Mouse (Mus musculus) small intestine, adult 2 months (tissue): ENCODE results near the gene Hspg2. TPM values are rescaled to one million over a fixed set of nuclear protein-coding genes. Genes with fewer than 3 reads are reported as not detected.

Experiments used
- H3K27ac ChIP-seq: fragments of 200-500 bp; 2 replicates; pipeline ENCODE4 v1.5.1; 2012; ENCODE audit warnings: low read depth, low read length, control low read depth, inconsistent platforms; ENCODE audit not compliant: insufficient read depth
- H3K27me3 ChIP-seq: fragments of 200-500 bp; 2 replicates; pipeline ENCODE4 v1.6.1; 2012; ENCODE audit warnings: mild to moderate bottlenecking, moderate library complexity, low read length, inconsistent platforms; ENCODE audit not compliant: control insufficient read depth, insufficient read depth
- H3K36me3 ChIP-seq: fragments of 200-500 bp; 2 replicates; pipeline ENCODE4 v1.6.1; 2012; ENCODE audit warnings: mild to moderate bottlenecking, low read length, control low read depth, inconsistent platforms; ENCODE audit not compliant: control insufficient read depth, insufficient read depth
- H3K4me1 ChIP-seq: fragments of 200-500 bp; 2 replicates; pipeline ENCODE4 v1.6.1; 2012; ENCODE audit warnings: low read length, inconsistent platforms, mixed read lengths; ENCODE audit not compliant: control insufficient read depth, insufficient read depth, insufficient read length
- H3K4me3 ChIP-seq: fragments of 200-500 bp; 2 replicates; pipeline ENCODE4 v1.5.1; 2012; ENCODE audit warnings: low read depth, mild to moderate bottlenecking, control low read depth, inconsistent platforms, low read length, moderate library complexity
- CTCF ChIP-seq: fragments of 200-500 bp; IDR thresholded peaks from 2 replicates; pipeline ENCODE4 v1.5.1; 2012; ENCODE audit warnings: low read depth, mild to moderate bottlenecking, control low read depth, inconsistent platforms, low read length, moderate library complexity, mixed read lengths; ENCODE audit not compliant: insufficient replicate concordance, insufficient read length; ENCODE audit errors: extremely low read depth
- POLR2A ChIP-seq: fragments of 200-500 bp; IDR thresholded peaks from 2 replicates; pipeline ENCODE4 v1.6.1; 2012; ENCODE audit warnings: low read depth, mild to moderate bottlenecking, control low read depth, inconsistent platforms, low read length, moderate library complexity
- WGBS: fragments of 180-500 bp; shearing (Covaris S2); methylation state at CpG from one replicate; pipeline ENCODE4 v1.1.7; 2018; 5-methylcytosine and 5-hydroxymethylcytosine counted together
- polyA plus RNA-seq: library from polyadenylated mRNA; depleted of rRNA; stranded (reverse); fragments of >200 nt; gene quantifications from 2 replicates; pipeline ENCODE4 v1.2.3, GENCODE M21; 2012

The Hspg2 gene
- polyA plus RNA-seq, 1 experiment, result 40.5 TPM

GRCm38 (mm10) chr4:137546003-137546525 lies 77.5 kb downstream of the Hspg2 start:
- no peak overlapping the region for H3K27ac ChIP-seq
- peaks cover 11% of the 10 kb centered on the region for H3K36me3 ChIP-seq
- no peaks in the 10 kb centered on the region for H3K27me3 ChIP-seq
- no peak overlapping the region for H3K4me3 ChIP-seq
- WGBS, result 87% methylated on average over 5 of the region's 5 CpGs
- no peak for TF ChIP-seq POLR2A
- peak; percentile 70; the same call in 1 of the 2 replicates for TF ChIP-seq CTCF
- H3K4me1 ChIP-seq, result peaks cover 11% of the 10 kb centered on the region

- H3K27ac ChIP-seq, result no peak overlapping the region
- 94% methylated on average over 17 of the region's 17 CpGs for WGBS
- no peaks in the 10 kb centered on the region for H3K4me1 ChIP-seq
- H3K36me3 ChIP-seq, result peaks cover 31% of the 10 kb centered on the region
- TF ChIP-seq CTCF (no peak), POLR2A (no peak)
- no peak overlapping the region for H3K4me3 ChIP-seq
- no peaks in the 10 kb centered on the region for H3K27me3 ChIP-seq
Observed at GRCm38 (mm10) chr4:137553466-137553865, 84.9 kb downstream of the Hspg2 start.

GRCm38 (mm10) chr4:137556673-137557210 lies 88.2 kb downstream of the Hspg2 start:
- peaks cover 24% of the 10 kb centered on the region; the same call in 1 of the 2 replicates for H3K36me3 ChIP-seq
- WGBS, result 90% methylated on average over 16 of the region's 16 CpGs
- no peaks in the 10 kb centered on the region for H3K4me1 ChIP-seq
- H3K4me3 ChIP-seq, result no peak overlapping the region
- no peak for TF ChIP-seq POLR2A
- no peak overlapping the region for H3K27ac ChIP-seq
- H3K27me3 ChIP-seq, result no peaks in the 10 kb centered on the region

GRCm38 (mm10) chr4:137569873-137570272 lies 101.3 kb downstream of the Hspg2 start:
- WGBS, result 83% methylated on average over 9 of the region's 9 CpGs
- peaks cover 3% of the 10 kb centered on the region; the same call in 1 of the 2 replicates for H3K36me3 ChIP-seq
- TF ChIP-seq CTCF (no peak), POLR2A (no peak)

GRCm38 (mm10) chr4:137574469-137574868 lies 105.9 kb downstream of the Hspg2 start, which contains the start of gene Ldlrad2:
TSS of gene Ldlrad2 (minus strand) at chr4:137574569.
- no peak within 1 kb of the TSS for H3K27ac ChIP-seq
- H3K4me1 ChIP-seq, result peaks cover 5% of the 10 kb centered on the region; the same call in 1 of the 2 replicates
- WGBS, result 91% methylated on average over 10 of the region's 10 CpGs
- peaks cover 1% of the 10 kb centered on the region; the same call in 1 of the 2 replicates for H3K36me3 ChIP-seq
- no peak within 1 kb of the TSS for H3K4me3 ChIP-seq
- H3K27me3 ChIP-seq, result peaks cover 9% of the 10 kb centered on the region; the same call in 1 of the 2 replicates
- TF ChIP-seq CTCF, result no peak
- no peak for TF ChIP-seq POLR2A

More at GRCm38 (mm10) chr4:137569873-137570272, 101.3 kb downstream of the Hspg2 start:
- Histone ChIP-seq H3K4me1 (no peaks in the 10 kb centered on the region), H3K27me3 (no peaks in the 10 kb centered on the region), H3K4me3 (no peak overlapping the region), H3K27ac (no peak overlapping the region)

- Histone ChIP-seq H3K27ac (no peak overlapping the region), H3K4me1 (peaks cover 5% of the 10 kb centered on the region; the same call in 1 of the 2 replicates), H3K36me3 (no peaks in the 10 kb centered on the region), H3K4me3 (no peak overlapping the region), H3K27me3 (peaks cover 9% of the 10 kb centered on the region; the same call in 1 of the 2 replicates)
- TF ChIP-seq CTCF (no peak), POLR2A (no peak)
- WGBS, result 97% methylated on average over 12 of the region's 12 CpGs
Observed at GRCm38 (mm10) chr4:137577486-137577885, 108.9 kb downstream of the Hspg2 start.

- peak overlapping the region; percentile 52 for H3K4me3 ChIP-seq
- WGBS, result 4% methylated on average over 39 of the region's 39 CpGs
Observed at GRCm38 (mm10) chr4:137578181-137578845, 109.7 kb downstream of the Hspg2 start.

More at GRCm38 (mm10) chr4:137578181-137578845, 109.7 kb downstream of the Hspg2 start:
- peaks cover 5% of the 10 kb centered on the region; the same call in 1 of the 2 replicates for H3K4me1 ChIP-seq
- H3K36me3 ChIP-seq, result no peaks in the 10 kb centered on the region
- peaks cover 9% of the 10 kb centered on the region; the same call in 1 of the 2 replicates for H3K27me3 ChIP-seq
- TF ChIP-seq CTCF (peak; percentile 73), POLR2A (no peak)
- H3K27ac ChIP-seq, result no peak overlapping the region
